Mouse (Mus musculus) ovary, postnatal 36 days (tissue): ENCODE results near the gene Mrpl40.

ENCODE experiments used
- DNase-seq: peaks from one replicate; pipeline ENCODE4 v3.0.0; 2022; ENCODE audit warnings: low spot score, mixed read lengths

Mrpl40 gene

DNA sequence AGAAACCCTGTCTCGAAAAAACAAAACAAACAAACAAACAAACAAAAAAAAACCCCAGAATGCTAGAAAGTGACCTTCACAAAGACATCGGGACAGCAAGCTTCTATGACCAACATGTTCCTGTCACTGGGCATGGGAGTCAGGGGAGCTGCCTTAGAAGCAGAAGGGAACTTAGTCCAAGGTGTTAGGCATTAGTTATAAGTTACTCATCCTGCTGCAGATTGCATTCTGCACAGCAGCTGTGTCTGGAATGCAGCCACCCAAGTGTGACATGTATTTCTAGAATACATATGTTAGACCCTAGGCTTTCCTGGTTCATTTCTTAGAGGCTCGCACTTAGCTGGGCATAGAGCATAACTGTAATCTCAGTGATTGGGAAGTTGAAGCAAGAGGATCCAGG, 48.0 kb downstream of the Mrpl40 start:
- DNase-seq, result no peak

DNA sequence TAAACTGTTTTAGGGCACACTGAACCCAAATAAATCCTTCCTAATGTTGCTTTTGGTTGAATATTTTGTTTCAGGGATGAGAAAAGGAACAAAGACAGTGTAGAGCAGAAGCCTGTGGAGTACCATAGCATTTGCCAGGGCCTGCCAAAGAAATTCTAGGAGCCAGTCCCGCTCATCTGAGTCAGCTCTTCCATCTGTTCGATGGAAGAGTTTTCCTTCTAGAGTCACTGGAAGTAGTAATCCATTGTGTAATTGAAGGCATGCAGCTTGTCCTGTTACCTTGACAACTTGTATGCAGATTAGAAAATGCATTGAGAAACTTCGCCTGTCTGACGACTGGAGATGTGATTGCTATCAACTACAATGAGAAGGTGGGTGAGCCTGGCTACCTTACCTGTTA, 53.7 kb downstream of the Mrpl40 start:
- no peak for DNase-seq

DNA sequence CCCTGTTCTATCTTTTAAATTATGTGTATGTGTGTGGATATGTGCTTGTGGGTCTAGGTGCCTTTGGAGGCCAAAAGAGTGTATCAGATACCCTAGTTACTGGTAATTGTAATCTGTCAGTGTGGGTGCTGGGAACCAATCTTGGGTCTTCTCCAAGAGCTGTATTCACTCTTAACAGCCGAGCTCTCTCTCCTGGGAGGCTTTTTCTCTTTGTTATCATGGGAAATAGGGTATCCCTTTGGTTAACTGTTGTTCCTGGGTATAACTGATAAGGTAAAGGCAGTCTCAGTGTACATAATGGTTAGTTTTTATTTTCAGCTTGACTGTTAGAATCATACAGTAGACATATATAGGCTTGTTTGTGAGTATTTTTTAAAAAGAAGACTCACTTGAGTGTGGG, 54.3 kb downstream of the Mrpl40 start:
- DNase-seq, result no peak
